7 mouse cellular contexts compared by ENCODE assay signal in genomic region chr12:79006076-79006475, GRCm38 (mm10). TPM values are rescaled to one million over a fixed set of nuclear protein-coding genes. Genes with fewer than 3 reads are reported as not detected.
A peak's percentile ranks its signal among the peaks of the same experiment; 100 is the strongest.
DNase-seq lines count a peak whose midpoint lies in the region; ATAC-seq and TF ChIP-seq lines count a peak whose summit lies in the region.

No protein-coding gene starts in this region.

- peak overlapping the region; percentile 71 for H3K9ac ChIP-seq in lung, embryonic 15.5 days
- peak overlapping the region; percentile 84; the same call in 1 of the 2 replicates for H3K9ac ChIP-seq in intestine, postnatal 0 days (ENCODE audit: low read depth, low read length)
- peak overlapping the region; percentile 96 for H3K9ac ChIP-seq in neural tube, embryonic 15.5 days (replicated peaks)

- H3K27me3 ChIP-seq in lung, embryonic 15.5 days = peaks cover 15% of the 10 kb centered on the region
- 0 out of 2 replicates have a peak, but pooled peaks cover 4% of the 10 kb centered on the region for H3K27me3 ChIP-seq in intestine, postnatal 0 days (replicated peaks; ENCODE audit: control insufficient read depth, insufficient read depth, low read length)
- H3K27me3 ChIP-seq in neural tube, embryonic 15.5 days (replicated peaks) = no peaks in the 10 kb centered on the region

- H3K36me3 ChIP-seq in lung, embryonic 15.5 days = no peaks in the 10 kb centered on the region
- H3K36me3 ChIP-seq in intestine, postnatal 0 days (ENCODE audit: control insufficient read depth, insufficient read depth) = no peaks in the 10 kb centered on the region
- no peaks in the 10 kb centered on the region for H3K36me3 ChIP-seq in neural tube, embryonic 15.5 days

- no peak for ATAC-seq in lung, embryonic 15.5 days (ENCODE audit: borderline replicate concordance, extremely low read depth, low FRiP score, low TSS enrichment)
- ATAC-seq in intestine, postnatal 0 days = no peak
- no peak for ATAC-seq in neural tube, embryonic 15.5 days (ENCODE audit: low FRiP score)

- H3K4me2 ChIP-seq in lung, embryonic 15.5 days = peak overlapping the region; percentile 90
- peak overlapping the region; percentile 91 for H3K4me2 ChIP-seq in intestine, postnatal 0 days (replicated peaks; ENCODE audit: low read depth)
- peak overlapping the region; percentile 94 for H3K4me2 ChIP-seq in neural tube, embryonic 15.5 days

- H3K27ac ChIP-seq in lung, embryonic 15.5 days = no peak overlapping the region
- no peak overlapping the region for H3K27ac ChIP-seq in embryonic fibroblast, embryonic 13.5 days (ENCODE audit: insufficient read depth, low read length)
- no peak overlapping the region for H3K27ac ChIP-seq in intestine, postnatal 0 days (ENCODE audit: low read depth, low read length)
- H3K27ac ChIP-seq in neural tube, embryonic 15.5 days (replicated peaks) = peak overlapping the region; percentile 91

- DNase-seq in lung, postnatal 14 days = no peak
- no peak for DNase-seq in right cerebral cortex, postnatal 14 days
- DNase-seq in testis, postnatal 10 days (ENCODE audit: low spot score) = no peak

- TF ChIP-seq CTCF in embryonic fibroblast, embryonic 13.5 days (IDR thresholded peaks at IDR 0.05; ENCODE audit: borderline replicate concordance, insufficient read depth, low read length) = no peak
- TF ChIP-seq CTCF in intestine, postnatal 0 days (IDR thresholded peaks at IDR 0.05; ENCODE audit: low read depth) = no peak

- 31% methylated on average over 9 of the region's 9 CpGs for WGBS in lung, embryonic 15.5 days
- WGBS in intestine, postnatal 0 days = 45% methylated on average over 9 of the region's 9 CpGs
- 36% methylated on average over 9 of the region's 9 CpGs for WGBS in neural tube, embryonic 15.5 days

- peak overlapping the region; percentile 90 for H3K4me3 ChIP-seq in lung, embryonic 15.5 days
- H3K4me3 ChIP-seq in embryonic fibroblast, embryonic 13.5 days (ENCODE audit: insufficient read depth, low read length) = peak overlapping the region; percentile 58; the same call in 1 of the 2 replicates
- H3K4me3 ChIP-seq in intestine, postnatal 0 days (ENCODE audit: low read depth, low read length) = peak overlapping the region; percentile 95
- H3K4me3 ChIP-seq in neural tube, embryonic 15.5 days (replicated peaks) = peak overlapping the region; percentile 96

- TF ChIP-seq POLR2A in embryonic fibroblast, embryonic 13.5 days (IDR thresholded peaks at IDR 0.05; ENCODE audit: low read depth, low read length) = no peak

- H3K4me1 ChIP-seq in lung, embryonic 15.5 days = peaks cover 10% of the 10 kb centered on the region
- H3K4me1 ChIP-seq in embryonic fibroblast, embryonic 13.5 days (ENCODE audit: control insufficient read depth, insufficient read depth, low read length) = no peaks in the 10 kb centered on the region
- H3K4me1 ChIP-seq in intestine, postnatal 0 days (replicated peaks; ENCODE audit: control insufficient read depth, insufficient read depth, low read length) = no peaks in the 10 kb centered on the region
- H3K4me1 ChIP-seq in neural tube, embryonic 15.5 days = peaks cover 29% of the 10 kb centered on the region

- H3K9me3 ChIP-seq in lung, embryonic 15.5 days = no peaks in the 10 kb centered on the region
- no peaks in the 10 kb centered on the region for H3K9me3 ChIP-seq in intestine, postnatal 0 days (ENCODE audit: control insufficient read depth)
- no peaks in the 10 kb centered on the region for H3K9me3 ChIP-seq in neural tube, embryonic 15.5 days (replicated peaks)

RNA-seq across cellular contexts. Expression of gene Tmem229b, which starts 1.4 kb away (rescaled TPM):
- 5.4 and 7.3 TPM in 2 replicates for polyA plus RNA-seq in lung, embryonic 15.5 days (2015; fragmentation: Nextera tagmentation; extraction: Ambion mirVana)
- polyA plus RNA-seq in embryonic fibroblast, embryonic 13.5 days (2011; ENCODE audit: insufficient read length, low read depth, missing spikeins) = 1.7 and 3.5 TPM in 2 replicates
- 8.6 and 11.9 TPM in 2 replicates for polyA plus RNA-seq in intestine, postnatal 0 days (2015; fragmentation: Nextera tagmentation; extraction: Ambion mirVana)
- polyA plus RNA-seq in neural tube, embryonic 15.5 days (2015; fragmentation: Nextera tagmentation; extraction: Ambion mirVana) = 62.5 and 65.9 TPM in 2 replicates

RNA-seq across cellular contexts. Expression of gene Plekhh1, which starts 22.9 kb away (rescaled TPM):
- polyA plus RNA-seq in lung, embryonic 15.5 days (2015; fragmentation: Nextera tagmentation; extraction: Ambion mirVana) = 3.3 and 3.4 TPM in 2 replicates
- polyA plus RNA-seq in embryonic fibroblast, embryonic 13.5 days (2011; ENCODE audit: insufficient read length, low read depth, missing spikeins) = 0.47 and 0.53 TPM in 2 replicates
- polyA plus RNA-seq in intestine, postnatal 0 days (2015; fragmentation: Nextera tagmentation; extraction: Ambion mirVana) = 12.2 and 12.6 TPM in 2 replicates
- 2.0 and 2.7 TPM in 2 replicates for polyA plus RNA-seq in neural tube, embryonic 15.5 days (2015; fragmentation: Nextera tagmentation; extraction: Ambion mirVana)
